Mouse (Mus musculus): Measurements from ENCODE around the gene Crybg2.

- TF ChIP-seq POLR2A (IDR thresholded peaks at IDR 0.05; ENCODE audit: borderline replicate concordance, extremely low read depth, insufficient read depth, insufficient read length, poor library complexity, severe bottlenecking): no peak
- TF ChIP-seq CTCF (IDR thresholded peaks at IDR 0.05; ENCODE audit: borderline replicate concordance, extremely low read depth, insufficient read depth, insufficient read length): no peak
Observed at GRCm38 (mm10) chr4:134118126-134118800, 57.6 kb downstream of the Crybg2 start.
